Comparison of ENCODE assay signal across 13 mouse cellular contexts in genomic region chr2:16541226-16541625, GRCm38 (mm10).
DNase-seq lines count a peak whose midpoint lies in the region.
"Had no signal": no experiment of that assay in that cellular context is flagged by ENCODE, and none has a peak within 500 bp of the region (broad histone marks: within the 10 kb centered on the region; RNA-seq: fewer than 3 reads in every experiment).

No protein-coding gene starts in this region.

- DNase-seq in heart, adult 18-20 months: peak; percentile 10 to 15
- DNase-seq in heart, adult 9 months (ENCODE audit: low spot score in 2 of 2): no peak
- DNase-seq in cerebellum, adult 18-20 months: peak; percentile 10 to 25
- peak; percentile 7 for DNase-seq in cerebellum, adult 8-10 months
- peak; percentile 57 to 65 for DNase-seq in cerebellum, postnatal 14 days
- DNase-seq in thymus, postnatal 36 days: no peak
- no peak for DNase-seq in retina, postnatal 1 day
- DNase-seq in frontal cortex, adult 2 months (ENCODE audit: extremely low spot score in 1 of 2, low spot score in 1 of 2): no peak
- DNase-seq: adrenal gland, adult 8-10 months; adrenal gland, postnatal 36 days; gastrocnemius, postnatal 14 days; heart, postnatal 14 days; kidney, adult 11 months had no signal

Comparison
In these comparisons a context has a peak if more than half of its experiments do, and no peak if none do; other contexts are left out.
1. DNase-seq: peak in heart, adult 18-20 months (2 of 2), cerebellum, adult 18-20 months (2 of 2), cerebellum, adult 8-10 months (single experiment) and cerebellum, postnatal 14 days (2 of 2); none in heart, adult 9 months (0 of 2), thymus, postnatal 36 days (0 of 2), retina, postnatal 1 day (single experiment) and frontal cortex, adult 2 months (0 of 2).